Mouse (Mus musculus) heart, postnatal 0 days (tissue): ENCODE data around the gene Ugt3a1.

Source experiments
- CTCF ChIP-seq: IDR thresholded peaks from 2 replicates; pipeline ENCODE4 v1.5.1; 2016; ENCODE audit warnings: antibody characterized with exemption, control low read depth, low read depth
- EP300 ChIP-seq: IDR thresholded peaks from 2 replicates; pipeline ENCODE4 v1.6.1; 2016; ENCODE audit warnings: antibody characterized with exemption, low read depth

DNA sequence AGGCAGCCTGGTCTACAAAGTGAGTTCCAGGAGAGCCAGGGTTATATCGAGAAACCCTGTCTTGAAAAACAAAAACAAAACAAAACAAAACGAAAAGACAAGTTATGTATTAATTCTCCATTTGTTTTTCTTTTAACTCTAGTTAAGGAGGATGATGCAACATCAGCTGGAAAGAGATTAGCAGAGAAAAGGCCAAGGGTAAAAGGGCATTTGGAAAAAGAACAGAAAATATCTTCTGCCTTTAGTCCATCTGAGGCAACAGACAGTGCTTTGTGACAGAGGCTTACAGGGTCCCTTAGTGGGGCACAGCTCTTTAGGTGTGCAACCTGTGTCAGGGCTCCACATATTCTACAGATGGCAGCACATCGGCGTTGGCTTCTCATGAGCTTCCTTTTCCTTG is 58.7 kb downstream of the Ugt3a1 start, which contains the start of gene Ugt3a2:
- no peak for TF ChIP-seq EP300
- TF ChIP-seq CTCF: no peak
